Mouse (Mus musculus) neural tube, embryonic 11.5 days (tissue): ENCODE results near the gene Opa3. TPM values are rescaled to one million over a fixed set of nuclear protein-coding genes. Genes with fewer than 3 reads are reported as not detected.

Experiments used
- ATAC-seq: fragments of 200-750 bp; cut with Nextera tagmentation; 2 replicates; pipeline ENCODE4 v1.8.0; 2017; ENCODE audit warnings: moderate number of reproducible peaks, mild to moderate bottlenecking, moderate TSS enrichment, moderate library complexity; ENCODE audit not compliant: insufficient read depth, low FRiP score, low TSS enrichment
- DNase-seq: peaks from one replicate; pipeline ENCODE4 v3.0.0-alpha.2; 2015; ENCODE audit warnings: low spot score
- H3K27ac ChIP-seq: fragments of 300-500 bp; sonication (generic); 2 replicates; pipeline ENCODE4 v1.5.1; 2014; ENCODE audit warnings: low read depth, mild to moderate bottlenecking, low read length
- H3K27me3 ChIP-seq: fragments of 300-500 bp; sonication (generic); 2 replicates; pipeline ENCODE4 v1.6.1; 2014; ENCODE audit warnings: mild to moderate bottlenecking, low read length, mixed read lengths; ENCODE audit not compliant: control insufficient read depth, insufficient read depth
- H3K36me3 ChIP-seq: fragments of 300-500 bp; sonication (generic); 2 replicates; pipeline ENCODE4 v1.6.1; 2014; ENCODE audit warnings: mild to moderate bottlenecking, low read length, moderate library complexity, mixed read lengths; ENCODE audit not compliant: control insufficient read depth, insufficient read depth
- H3K4me1 ChIP-seq: fragments of 300-500 bp; sonication (generic); 2 replicates; pipeline ENCODE4 v1.6.1; 2014; ENCODE audit warnings: low read length, mixed read lengths; ENCODE audit not compliant: control insufficient read depth, insufficient read depth
- H3K4me2 ChIP-seq: fragments of 300-500 bp; sonication (generic); 2 replicates; pipeline ENCODE4 v1.6.1; 2014; ENCODE audit warnings: low read depth, mild to moderate bottlenecking, moderate library complexity
- H3K4me3 ChIP-seq: fragments of 300-500 bp; sonication (generic); 2 replicates; pipeline ENCODE4 v1.5.1; 2014; ENCODE audit warnings: low read depth, low read length
- H3K9ac ChIP-seq: fragments of 300-500 bp; sonication (generic); 2 replicates; pipeline ENCODE4 v1.6.1; 2014; ENCODE audit warnings: mild to moderate bottlenecking, low read length
- H3K9me3 ChIP-seq: fragments of 300-500 bp; sonication (generic); 2 replicates; pipeline ENCODE4 v1.6.1; 2016; ENCODE audit warnings: low read length; ENCODE audit not compliant: control insufficient read depth
- WGBS: fragments of 180-500 bp; shearing (Covaris S2); extraction: QIAGEN DNeasy Blood & Tissue Kit; methylation state at CpG from one replicate; pipeline ENCODE4 v1.1.7; 2014; 5-methylcytosine and 5-hydroxymethylcytosine counted together
- polyA plus RNA-seq: library from polyadenylated mRNA; unstranded; fragments of >200 nt; fragmentation: Nextera tagmentation; extraction: Ambion mirVana; gene quantifications from 2 replicates; pipeline ENCODE4 v1.2.1, GENCODE M21; 2014

Opa3 gene
- polyA plus RNA-seq, 1 experiment from 2014 or later = 45.9 TPM

DNA sequence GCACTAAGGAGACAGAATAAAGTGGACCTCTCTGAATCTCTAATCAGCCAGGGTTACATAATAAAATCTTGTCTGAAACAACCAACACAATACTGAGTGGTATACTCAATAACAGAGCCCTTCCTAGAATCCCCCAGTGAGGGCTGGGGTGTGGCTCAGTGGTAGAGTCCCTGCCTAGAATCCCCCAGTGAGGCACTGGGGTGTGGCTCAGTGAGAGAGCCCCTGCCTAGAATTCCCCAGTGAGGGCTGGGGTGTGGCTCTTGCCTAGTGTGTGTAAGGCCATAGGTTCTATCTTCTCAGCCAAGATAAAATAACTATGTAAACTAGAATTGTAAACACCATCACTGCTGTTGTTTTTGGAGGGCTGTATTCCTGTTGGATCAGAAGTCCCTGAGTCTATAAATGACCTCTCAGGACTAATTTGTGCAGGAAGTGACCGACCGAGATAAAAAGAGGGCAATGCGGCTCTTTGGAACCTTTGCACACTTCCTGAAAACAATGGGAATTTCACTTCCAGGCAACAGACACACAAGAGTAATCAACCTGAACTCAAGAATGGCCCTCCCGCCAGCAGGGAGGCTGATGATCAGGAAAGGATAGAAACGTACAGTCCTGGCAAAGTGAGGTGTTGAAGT, 17.0 kb upstream of the Opa3 start:
- Histone ChIP-seq H3K27me3 (no peaks in the 10 kb centered on the region), H3K4me3 (no peak overlapping the region), H3K36me3 (no peaks in the 10 kb centered on the region), H3K9ac (no peak overlapping the region), H3K4me1 (no peaks in the 10 kb centered on the region), H3K27ac (no peak overlapping the region), H3K9me3 (no peaks in the 10 kb centered on the region), H3K4me2 (no peak overlapping the region)
- 74% methylated on average over 5 of the region's 5 CpGs for WGBS
- ATAC-seq (no peak), DNase-seq (no peak)

DNA sequence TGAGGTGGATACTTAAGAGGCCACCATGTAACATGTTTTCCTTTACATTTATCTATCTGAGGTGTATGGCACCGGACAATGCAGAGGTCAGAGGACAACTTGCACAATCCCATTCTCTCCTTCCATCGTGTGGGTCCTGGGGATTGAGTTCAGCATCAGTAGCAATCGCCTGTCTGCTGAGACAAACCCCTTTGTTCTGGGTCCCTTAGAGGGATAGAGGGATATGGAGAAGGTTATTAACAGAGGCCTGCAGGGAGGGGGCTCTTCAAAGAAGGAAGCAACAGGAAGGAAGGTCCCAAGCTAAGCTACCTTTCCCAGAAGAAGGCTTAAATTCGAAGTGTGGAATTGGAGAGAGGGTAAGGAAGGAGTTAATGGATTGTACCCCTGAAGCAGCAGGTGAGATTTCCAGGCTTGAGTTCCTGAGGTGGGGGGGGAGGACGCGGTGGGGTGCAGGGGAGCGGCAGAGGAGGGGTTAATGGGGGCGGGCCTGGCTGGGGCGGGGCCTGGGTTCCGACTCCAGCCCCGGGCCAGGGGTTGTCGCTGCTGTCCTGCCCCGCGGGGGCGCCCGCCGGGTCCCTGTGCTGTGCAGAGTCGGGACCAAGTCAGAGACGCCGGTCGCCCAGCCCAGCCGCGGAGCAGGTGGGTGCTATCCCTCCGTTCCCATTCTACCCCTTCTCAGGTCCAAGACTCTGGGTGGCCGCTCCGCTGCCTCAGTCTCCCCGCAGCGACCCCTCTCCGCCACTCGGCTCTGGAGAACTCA, 16.0 kb upstream of the Opa3 start, which contains the start of gene Gpr4:
Gpr4 (plus strand) TSS at position 543 of the 760 bp plus-strand sequence.
- WGBS = 4% methylated on average over 19 of the region's 30 CpGs

DNA sequence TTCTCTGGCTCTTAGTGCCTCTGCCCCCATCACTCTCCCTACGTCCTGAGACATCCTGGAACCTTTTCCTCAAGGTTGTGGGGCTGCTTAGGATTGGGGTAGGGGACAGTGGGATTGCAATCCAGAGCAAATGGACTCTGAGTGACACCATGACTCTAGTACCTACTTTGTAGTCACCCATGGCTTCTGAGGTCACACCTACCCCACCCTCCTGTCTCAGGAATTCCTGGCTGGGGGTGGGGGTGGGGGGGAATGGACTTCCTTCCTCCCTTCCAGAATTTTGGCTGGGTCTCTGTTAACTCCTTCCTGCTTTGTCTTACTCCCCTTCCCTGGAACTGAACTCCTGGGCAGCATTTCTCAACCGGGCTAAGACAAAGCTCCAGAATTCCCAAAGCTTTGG, 14.7 kb upstream of the Opa3 start:
- H3K9me3 ChIP-seq = no peaks in the 10 kb centered on the region
- WGBS = 75% methylated on average over 2 of the region's 2 CpGs
- DNase-seq (no peak), ATAC-seq (no peak)
- no peaks in the 10 kb centered on the region for H3K36me3 ChIP-seq
- H3K4me2 ChIP-seq = no peak overlapping the region
- H3K27me3 ChIP-seq = no peaks in the 10 kb centered on the region
- H3K9ac ChIP-seq = no peak overlapping the region
- H3K4me1 ChIP-seq = no peaks in the 10 kb centered on the region
- no peak overlapping the region for H3K27ac ChIP-seq
- no peak overlapping the region for H3K4me3 ChIP-seq

More for the DNA sequence above, 16.0 kb upstream of the Opa3 start, which contains the start of gene Gpr4:
- Histone ChIP-seq H3K27me3 (no peaks in the 10 kb centered on the region), H3K9ac (peak within 1 kb of the TSS; percentile 33), H3K4me2 (peak within 1 kb of the TSS; percentile 52), H3K9me3 (no peaks in the 10 kb centered on the region), H3K27ac (no peak within 1 kb of the TSS), H3K4me1 (no peaks in the 10 kb centered on the region), H3K4me3 (peak within 1 kb of the TSS; percentile 34), H3K36me3 (no peaks in the 10 kb centered on the region)
- DNase-seq (peak; percentile 60), ATAC-seq (no peak)

DNA sequence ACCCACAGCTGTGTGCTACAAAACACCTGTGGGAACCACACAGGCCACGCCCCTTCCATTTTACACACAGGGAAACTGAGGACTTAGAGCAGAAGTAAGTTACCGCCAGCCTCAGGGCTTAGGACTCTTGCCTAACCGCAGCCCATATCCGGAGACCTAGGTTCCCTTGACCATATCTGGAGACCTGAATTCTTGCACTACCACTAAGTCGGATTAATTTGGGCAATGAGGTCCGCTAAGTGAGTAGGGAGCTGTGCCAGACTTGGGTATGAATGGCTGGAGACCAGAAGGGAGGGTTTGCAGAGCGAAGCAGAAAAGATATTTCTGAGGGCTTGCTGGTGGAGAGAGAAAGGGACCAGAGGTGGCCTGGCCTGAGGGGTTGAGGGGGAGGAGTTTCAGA, 13.8 kb upstream of the Opa3 start:
- H3K4me3 ChIP-seq = no peak overlapping the region
- ATAC-seq = no peak
- no peaks in the 10 kb centered on the region for H3K36me3 ChIP-seq
- no peak overlapping the region for H3K4me2 ChIP-seq
- H3K9me3 ChIP-seq = no peaks in the 10 kb centered on the region
- no peak for DNase-seq
- H3K9ac ChIP-seq = no peak overlapping the region
- H3K4me1 ChIP-seq = no peaks in the 10 kb centered on the region
- WGBS = 81% methylated on average over 7 of the region's 7 CpGs
- H3K27me3 ChIP-seq = no peaks in the 10 kb centered on the region
- no peak overlapping the region for H3K27ac ChIP-seq

DNA sequence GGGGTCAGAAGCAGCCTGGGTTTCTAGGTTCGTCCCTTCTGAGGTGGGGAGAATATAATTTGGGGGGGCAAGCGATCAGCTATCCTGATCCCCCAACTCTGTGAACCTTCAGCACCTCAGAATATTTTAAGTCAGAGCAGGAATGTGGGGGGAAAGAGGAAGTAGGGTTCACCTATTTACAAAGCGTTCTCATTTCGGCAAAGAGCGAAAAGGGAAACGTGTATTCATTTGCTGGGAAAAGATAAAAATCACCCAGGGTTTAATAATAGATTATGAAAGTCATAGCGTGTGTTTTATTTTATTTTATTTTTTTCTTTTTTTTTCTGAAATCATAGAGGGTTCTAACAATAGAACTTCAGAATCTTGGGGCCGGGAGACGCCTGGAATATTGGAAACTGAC, 13.2 kb upstream of the Opa3 start:
- no peaks in the 10 kb centered on the region for H3K27me3 ChIP-seq
- H3K4me1 ChIP-seq = no peaks in the 10 kb centered on the region
- H3K4me3 ChIP-seq = no peak overlapping the region
- no peak overlapping the region for H3K4me2 ChIP-seq
- H3K36me3 ChIP-seq = no peaks in the 10 kb centered on the region
- no peak for DNase-seq
- H3K9ac ChIP-seq = no peak overlapping the region
- ATAC-seq = no peak
- H3K27ac ChIP-seq = no peak overlapping the region
- H3K9me3 ChIP-seq = no peaks in the 10 kb centered on the region
- 71% methylated on average over 9 of the region's 9 CpGs for WGBS

DNA sequence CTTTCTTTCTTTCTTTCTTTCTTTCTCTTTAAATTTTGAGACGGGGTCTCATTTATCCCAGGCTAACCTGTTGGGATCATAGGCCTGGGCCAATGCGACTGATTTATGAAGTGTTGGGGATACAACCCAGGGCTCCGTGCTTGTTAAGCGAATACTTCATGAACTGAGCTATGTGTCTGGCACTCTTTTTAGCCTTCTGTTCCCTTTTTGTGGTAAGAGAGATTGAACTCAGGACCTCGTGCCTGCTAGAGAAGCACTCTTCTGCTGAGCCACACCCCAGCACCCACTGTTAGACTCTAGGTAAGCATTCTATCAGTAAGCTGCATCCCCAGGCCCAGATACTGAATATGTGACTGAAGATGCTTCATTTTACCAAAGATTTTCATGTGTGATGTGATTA, 10.6 kb upstream of the Opa3 start:
- no peak overlapping the region for H3K27ac ChIP-seq
- no peak overlapping the region for H3K4me3 ChIP-seq
- no peak for DNase-seq
- no peaks in the 10 kb centered on the region for H3K4me1 ChIP-seq
- H3K4me2 ChIP-seq = no peak overlapping the region
- no peaks in the 10 kb centered on the region for H3K27me3 ChIP-seq
- H3K9ac ChIP-seq = no peak overlapping the region
- 65% methylated on average over 5 of the region's 5 CpGs for WGBS
- no peaks in the 10 kb centered on the region for H3K9me3 ChIP-seq
- no peaks in the 10 kb centered on the region for H3K36me3 ChIP-seq
- no peak for ATAC-seq

DNA sequence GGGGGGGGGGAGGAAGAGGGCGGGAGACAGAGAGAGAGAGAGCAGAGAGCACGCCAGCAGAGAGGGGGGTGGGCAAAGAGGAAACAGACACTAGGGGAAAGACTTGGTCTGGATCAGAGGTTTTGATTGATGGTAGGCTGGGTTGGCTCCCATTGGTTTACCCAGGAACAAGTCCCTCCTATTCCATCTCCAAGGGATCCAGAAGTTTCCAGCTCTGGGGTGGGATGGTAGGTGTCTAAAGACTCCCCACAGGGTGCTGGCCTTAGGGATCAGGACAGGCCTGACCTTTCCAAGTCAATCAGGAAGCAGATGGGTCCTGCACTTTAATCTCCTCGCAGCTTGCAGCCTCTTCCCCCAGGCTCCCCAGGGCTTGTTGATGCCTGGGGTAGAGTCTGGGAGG, 10.2 kb upstream of the Opa3 start:
- Histone ChIP-seq H3K4me2 (no peak overlapping the region), H3K4me3 (no peak overlapping the region), H3K4me1 (no peaks in the 10 kb centered on the region), H3K27ac (no peak overlapping the region), H3K27me3 (no peaks in the 10 kb centered on the region), H3K9ac (no peak overlapping the region), H3K36me3 (no peaks in the 10 kb centered on the region), H3K9me3 (no peaks in the 10 kb centered on the region)
- 12% methylated on average over 2 of the region's 3 CpGs for WGBS
- DNase-seq (no peak), ATAC-seq (no peak)

DNA sequence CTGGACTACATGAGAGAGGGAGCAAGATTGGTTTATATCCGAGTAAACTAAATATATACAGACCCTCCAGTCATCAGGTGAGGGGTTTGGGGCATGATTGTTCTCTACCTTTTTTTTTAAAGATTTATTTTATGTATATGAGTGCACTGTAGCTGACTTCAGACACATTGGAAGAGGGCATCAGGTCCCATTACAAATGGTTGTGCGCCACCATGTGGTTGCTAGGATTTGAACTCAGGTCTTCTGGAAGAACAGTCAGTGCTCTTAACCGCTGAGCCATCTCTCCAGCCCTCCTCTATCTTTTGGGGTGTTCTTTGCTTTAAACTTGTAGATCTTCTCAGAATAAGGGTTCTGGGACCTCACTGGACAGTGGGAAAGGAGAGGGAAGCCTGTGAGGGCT, 8.1 kb upstream of the Opa3 start:
- H3K9me3 ChIP-seq = no peaks in the 10 kb centered on the region
- no peak for DNase-seq
- no peak overlapping the region for H3K27ac ChIP-seq
- no peak overlapping the region for H3K4me2 ChIP-seq
- H3K36me3 ChIP-seq = no peaks in the 10 kb centered on the region
- no peaks in the 10 kb centered on the region for H3K4me1 ChIP-seq
- no peak overlapping the region for H3K9ac ChIP-seq
- WGBS = 57% methylated on average over 3 of the region's 3 CpGs
- no peaks in the 10 kb centered on the region for H3K27me3 ChIP-seq
- no peak overlapping the region for H3K4me3 ChIP-seq
- ATAC-seq = no peak

DNA sequence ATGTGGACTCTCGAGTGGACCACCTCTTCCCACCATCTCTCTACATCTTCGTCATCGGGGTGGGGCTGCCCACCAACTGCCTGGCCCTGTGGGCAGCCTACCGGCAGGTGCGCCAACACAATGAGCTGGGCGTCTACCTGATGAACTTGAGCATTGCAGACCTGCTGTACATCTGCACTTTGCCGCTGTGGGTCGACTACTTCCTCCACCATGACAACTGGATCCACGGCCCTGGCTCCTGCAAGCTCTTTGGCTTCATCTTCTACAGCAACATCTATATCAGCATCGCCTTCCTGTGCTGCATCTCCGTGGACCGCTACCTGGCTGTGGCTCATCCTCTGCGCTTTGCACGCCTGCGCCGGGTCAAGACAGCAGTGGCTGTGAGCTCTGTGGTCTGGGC, 5.9 kb upstream of the Opa3 start:
- Histone ChIP-seq H3K4me2 (no peak overlapping the region), H3K27ac (no peak overlapping the region), H3K4me3 (no peak overlapping the region), H3K9ac (no peak overlapping the region), H3K4me1 (peaks cover 5% of the 10 kb centered on the region), H3K27me3 (no peaks in the 10 kb centered on the region), H3K36me3 (no peaks in the 10 kb centered on the region; the same call in 1 of the 2 replicates), H3K9me3 (no peaks in the 10 kb centered on the region)
- ATAC-seq (no peak), DNase-seq (no peak)
- 94% methylated on average over 14 of the region's 16 CpGs for WGBS
